8 mouse cellular contexts compared by ENCODE assay signal in genomic region chrX:163669886-163670285, GRCm38 (mm10).
DNase-seq lines count a peak whose midpoint lies in the region; ATAC-seq and TF ChIP-seq lines count a peak whose summit lies in the region.

No protein-coding gene starts in this region.

- H3K4me1 ChIP-seq in liver, embryonic 11.5 days (replicated peaks; ENCODE audit: control insufficient read depth, insufficient read depth, low read length): no peaks in the 10 kb centered on the region
- no peaks in the 10 kb centered on the region for H3K4me1 ChIP-seq in limb, embryonic 14.5 days (ENCODE audit: control insufficient read depth, insufficient read depth, low read length)

- TF ChIP-seq POLR2A in limb, embryonic 14.5 days (IDR thresholded peaks at IDR 0.05; ENCODE audit: borderline replicate concordance, extremely low read depth, insufficient read depth, insufficient read length): no peak

- no peak overlapping the region for H3K27ac ChIP-seq in liver, embryonic 11.5 days (ENCODE audit: low read depth, low read length)
- no peak overlapping the region for H3K27ac ChIP-seq in limb, embryonic 14.5 days (replicated peaks; ENCODE audit: low read depth, low read length)

- no peaks in the 10 kb centered on the region; the same call in 1 of the 2 replicates for H3K27me3 ChIP-seq in liver, embryonic 11.5 days (replicated peaks; ENCODE audit: control insufficient read depth, insufficient read depth, low read length)
- no peaks in the 10 kb centered on the region for H3K27me3 ChIP-seq in limb, embryonic 14.5 days (ENCODE audit: control insufficient read depth, insufficient read depth, low read length)

- WGBS in liver, embryonic 11.5 days: 29% methylated on average over 1 of the region's 1 CpGs
- 18% methylated on average over 1 of the region's 1 CpGs for WGBS in limb, embryonic 14.5 days

- peak; percentile 35 for DNase-seq in liver
- no peak for DNase-seq in liver, embryonic 11.5 days (ENCODE audit: low spot score)
- peak; percentile 68 for DNase-seq in NIH3T3 (ENCODE audit: low read depth)
- DNase-seq in c-Kit-positive CD71-positive TER-119-negative erythroid progenitor cells, embryonic 14.5 days (ENCODE audit: low read depth): peak; percentile 9
- DNase-seq in limb, embryonic 14.5 days (ENCODE audit: low spot score): peak; percentile 5
- peak; percentile 3 to 4 for DNase-seq in right cerebral cortex, postnatal 36 days (ENCODE audit: low spot score in 2 of 2)

- H3K36me3 ChIP-seq in liver, embryonic 11.5 days (ENCODE audit: control insufficient read depth, insufficient read depth, low read length): no peaks in the 10 kb centered on the region
- no peaks in the 10 kb centered on the region for H3K36me3 ChIP-seq in limb, embryonic 14.5 days (ENCODE audit: control insufficient read depth, insufficient read depth, low read length)

- no peaks in the 10 kb centered on the region for H3K9me3 ChIP-seq in liver, embryonic 11.5 days (ENCODE audit: control insufficient read depth, low read length)
- H3K9me3 ChIP-seq in limb, embryonic 14.5 days (ENCODE audit: control insufficient read depth, low read length): no peaks in the 10 kb centered on the region

- H3K9ac ChIP-seq in liver, embryonic 11.5 days (ENCODE audit: low read depth, low read length): no peak overlapping the region
- H3K9ac ChIP-seq in limb, embryonic 14.5 days (ENCODE audit: low read depth, low read length, severe bottlenecking): no peak overlapping the region

- H3K4me3 ChIP-seq in liver, embryonic 11.5 days (ENCODE audit: low read depth, low read length): no peak overlapping the region
- no peak overlapping the region for H3K4me3 ChIP-seq in limb, embryonic 14.5 days (replicated peaks; ENCODE audit: low read length)

- no peak overlapping the region for H3K4me2 ChIP-seq in liver, embryonic 11.5 days
- H3K4me2 ChIP-seq in limb, embryonic 14.5 days (replicated peaks; ENCODE audit: low read depth, low read length, severe bottlenecking): no peak overlapping the region

- no peak for ATAC-seq in liver, embryonic 11.5 days (replicated peaks; ENCODE audit: low FRiP score)
- ATAC-seq in granulocyte monocyte progenitor cell, adult 5-6 weeks (replicated peaks; ENCODE audit: poor library complexity, severe bottlenecking): peak; percentile 77
- no peak for ATAC-seq in limb, embryonic 14.5 days (ENCODE audit: low FRiP score, low read depth)
- no peak for ATAC-seq in erythroblast, adult 5-6 weeks (replicated peaks; ENCODE audit: low FRiP score, poor library complexity, severe bottlenecking)
